Mouse (Mus musculus): ENCODE results near the gene Tomm6.
A peak's percentile ranks its signal among the peaks of the same experiment; 100 is the strongest.
"Not testable (repeated sequence)": the region's sequence is repeated elsewhere in the genome, so short reads cannot be mapped to it uniquely, and the experiment has no call there.

Tomm6 gene

GRCm38 (mm10) chr17:47694503-47695336, 6.5 kb upstream of the Tomm6 start, which contains the start of gene Prickle4:
Prickle4 (minus strand) TSS chr17:47694736.
- DNase-seq: peak; percentile 99

GRCm38 (mm10) chr17:47694442-47694502, 6.1 kb upstream of the Tomm6 start, which contains the start of gene Gm21981:
Gm21981 (minus strand) TSS chr17:47694455.
- no peak for DNase-seq

- no peak for DNase-seq
These were observed 5.7 kb upstream of the Tomm6 start for GRCm38 (mm10) chr17:47693671-47694441.

- DNase-seq: no peak
These were observed 3.5 kb upstream of the Tomm6 start for GRCm38 (mm10) chr17:47691650-47692049.

- no peak for DNase-seq
These were observed 1.7 kb upstream of the Tomm6 start for GRCm38 (mm10) chr17:47689894-47690293.

GRCm38 (mm10) chr17:47688608-47689575, 706 bp upstream of the Tomm6 start, which contains the start of gene Frs3:
Frs3 (plus strand) TSS chr17:47689030.
- peak; percentile 83 to 90 for DNase-seq

- peak; percentile 96 to 98 for DNase-seq
These were observed 510 bp downstream of the Tomm6 start for GRCm38 (mm10) chr17:47687409-47688343.

GRCm38 (mm10) chr17:47682836-47683235, 5.3 kb downstream of the Tomm6 start:
- no peak for DNase-seq

- DNase-seq: no peak
These were observed 9.5 kb downstream of the Tomm6 start for GRCm38 (mm10) chr17:47678702-47679101.

GRCm38 (mm10) chr17:47678238-47678637, 9.9 kb downstream of the Tomm6 start:
- no peak for DNase-seq

- peak; percentile 78 to 86 for DNase-seq
These were observed 11.6 kb downstream of the Tomm6 start for GRCm38 (mm10) chr17:47676581-47676980.

GRCm38 (mm10) chr17:47672311-47673111, 15.7 kb downstream of the Tomm6 start:
- peak; percentile 35 to 66 for DNase-seq

GRCm38 (mm10) chr17:47671988-47672310, 16.2 kb downstream of the Tomm6 start:
- DNase-seq: no peak

GRCm38 (mm10) chr17:47669166-47669565, 19.0 kb downstream of the Tomm6 start:
- DNase-seq: no peak

GRCm38 (mm10) chr17:47664474-47664873, 23.7 kb downstream of the Tomm6 start:
- DNase-seq: no peak

- no peak for DNase-seq
These were observed 25.0 kb downstream of the Tomm6 start for GRCm38 (mm10) chr17:47663009-47663713.

- DNase-seq: no peak
These were observed 29.4 kb downstream of the Tomm6 start for GRCm38 (mm10) chr17:47658741-47659243.

GRCm38 (mm10) chr17:47657901-47658300, 30.3 kb downstream of the Tomm6 start:
- DNase-seq: no peak

- no peak for DNase-seq
These were observed 32.5 kb downstream of the Tomm6 start for GRCm38 (mm10) chr17:47655697-47656096.

- not testable (repeated sequence) for DNase-seq
These were observed 33.8 kb downstream of the Tomm6 start for GRCm38 (mm10) chr17:47654346-47654745.

Measured in cerebellum, postnatal 25 days (tissue).